Mouse (Mus musculus) intestine, embryonic 15.5 days (tissue): ENCODE results near the gene Ptpn5. TPM values are rescaled to one million over a fixed set of nuclear protein-coding genes. Genes with fewer than 3 reads are reported as not detected.

Experiments used
- polyA plus RNA-seq: library from polyadenylated mRNA; unstranded; fragments of >200 nt; fragmentation: Nextera tagmentation; extraction: Ambion mirVana; gene quantifications from 2 replicates; pipeline ENCODE4 v1.2.1, GENCODE M21; 2015

Ptpn5 gene
- polyA plus RNA-seq, 1 experiment from 2014 or later = 2.0 TPM

Other genes with a start within 250 kb of the Ptpn5 start
- gene Tsg101, start 213.7 kb downstream of the Ptpn5 start, polyA plus RNA-seq = 121 and 145 TPM in 2 replicates
- gene Uevld, start 175.2 kb downstream of the Ptpn5 start, polyA plus RNA-seq = 10.3 and 11.2 TPM in 2 replicates
- not detected in 2 replicates for gene Gm9999, start 150.1 kb downstream of the Ptpn5 start, polyA plus RNA-seq
- gene Spty2d1, start 125.3 kb downstream of the Ptpn5 start, polyA plus RNA-seq = 16.5 and 17.2 TPM in 2 replicates
- 48.8 and 50.4 TPM in 2 replicates for gene Tmem86a, start 83.1 kb downstream of the Ptpn5 start, polyA plus RNA-seq
- not detected in 2 replicates for gene Mrgpra6, start 71.2 kb upstream of the Ptpn5 start, polyA plus RNA-seq
- gene Mrgpra9, start 119.2 kb upstream of the Ptpn5 start, polyA plus RNA-seq = not detected in 2 replicates
- gene Mrgpra1, start 220.6 kb upstream of the Ptpn5 start, polyA plus RNA-seq = not detected in 2 replicates